Mouse (Mus musculus) urinary bladder, postnatal 0 days (tissue): ENCODE results near the gene Npw. TPM values are rescaled to one million over a fixed set of nuclear protein-coding genes. Genes with fewer than 3 reads are reported as not detected.

Experiments
- polyA plus RNA-seq: library from polyadenylated mRNA; unstranded; fragments of >200 nt; fragmentation: Nextera tagmentation; extraction: Ambion mirVana; gene quantifications from 2 replicates; pipeline ENCODE4 v1.2.1, GENCODE M21; 2015

Gene Npw
- polyA plus RNA-seq: not detected in 2 replicates

DNA sequence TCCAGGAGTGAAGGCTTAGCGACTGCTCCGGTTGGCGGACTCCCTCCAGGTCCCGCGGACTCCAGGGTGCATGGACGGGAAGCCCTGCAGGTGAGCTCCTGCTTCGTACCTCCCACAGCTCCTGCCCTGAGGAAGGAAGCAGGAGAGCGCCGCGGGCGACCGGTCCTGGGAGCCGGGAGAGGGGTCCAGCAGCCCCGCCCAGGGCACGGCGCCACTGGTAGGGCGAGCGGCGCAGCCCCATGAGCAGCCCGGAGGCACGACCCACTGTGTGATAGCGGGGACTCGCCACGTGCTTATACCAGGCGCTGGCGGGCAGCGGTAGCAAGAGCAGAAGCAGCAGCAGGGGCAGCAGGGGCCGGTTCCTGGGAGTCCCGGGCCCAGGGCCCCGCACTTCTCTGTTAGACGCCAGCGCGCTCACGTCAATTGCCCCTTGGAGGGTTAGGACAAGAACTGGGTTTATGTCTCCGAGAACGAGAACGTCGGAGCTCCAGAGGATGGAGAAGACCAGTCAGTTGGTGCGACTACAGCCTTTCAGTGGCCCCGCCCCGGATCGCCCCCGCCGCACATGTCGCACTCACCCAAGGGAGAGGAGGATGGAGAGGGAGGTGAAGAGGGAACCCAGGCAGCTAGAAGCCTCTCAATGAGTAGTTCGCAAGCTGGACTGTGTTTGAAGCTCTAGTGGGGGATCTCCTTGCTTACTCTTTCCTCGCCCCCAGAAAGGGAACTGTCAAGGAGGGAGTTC, at the start of gene Npw:
TSS of gene Npw (minus strand) at position 441 of the 742 bp plus-strand sequence.

DNA sequence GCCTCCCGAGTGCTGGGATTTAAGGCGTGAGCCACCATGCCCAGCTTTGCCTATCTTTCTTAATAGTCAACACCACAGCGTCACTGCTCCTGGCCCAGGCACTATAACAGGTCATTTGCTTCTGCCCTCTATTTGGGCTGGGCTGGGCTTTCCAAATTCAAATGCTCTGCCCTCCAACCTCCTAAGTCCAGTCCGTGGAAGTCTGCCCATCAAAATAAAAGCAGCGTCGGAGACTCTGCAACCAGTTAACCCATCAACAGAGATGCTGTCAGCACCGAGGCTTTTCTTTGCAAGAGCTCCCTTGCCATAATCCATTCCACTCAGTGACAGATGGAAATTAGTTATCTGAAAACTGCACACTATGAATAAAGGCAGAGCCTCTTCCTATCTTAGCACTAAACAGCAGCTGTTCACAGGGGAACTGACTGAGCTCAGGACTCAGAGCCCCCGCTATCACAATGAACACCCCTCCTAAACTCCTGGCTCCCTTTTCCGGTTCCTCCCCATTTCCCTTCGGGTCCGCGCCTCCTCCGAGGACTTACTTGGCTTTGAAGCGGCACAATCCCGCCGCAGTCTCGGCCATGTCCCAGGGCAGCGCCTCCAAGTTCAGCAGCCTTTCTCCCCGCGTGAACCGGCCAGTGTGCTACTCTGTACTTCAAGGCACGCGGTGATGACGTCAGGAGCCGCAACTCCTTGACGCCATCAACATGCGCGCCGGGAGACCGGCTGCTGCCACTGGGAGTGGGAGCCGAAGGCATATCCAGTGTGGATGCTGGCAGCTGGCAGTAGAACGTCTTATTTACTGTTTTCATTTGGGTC, 48.9 kb upstream of the Npw start, which contains the start of gene Tbl3:
TSS of gene Tbl3 (minus strand) at position 679 of the 819 bp plus-strand sequence.

DNA sequence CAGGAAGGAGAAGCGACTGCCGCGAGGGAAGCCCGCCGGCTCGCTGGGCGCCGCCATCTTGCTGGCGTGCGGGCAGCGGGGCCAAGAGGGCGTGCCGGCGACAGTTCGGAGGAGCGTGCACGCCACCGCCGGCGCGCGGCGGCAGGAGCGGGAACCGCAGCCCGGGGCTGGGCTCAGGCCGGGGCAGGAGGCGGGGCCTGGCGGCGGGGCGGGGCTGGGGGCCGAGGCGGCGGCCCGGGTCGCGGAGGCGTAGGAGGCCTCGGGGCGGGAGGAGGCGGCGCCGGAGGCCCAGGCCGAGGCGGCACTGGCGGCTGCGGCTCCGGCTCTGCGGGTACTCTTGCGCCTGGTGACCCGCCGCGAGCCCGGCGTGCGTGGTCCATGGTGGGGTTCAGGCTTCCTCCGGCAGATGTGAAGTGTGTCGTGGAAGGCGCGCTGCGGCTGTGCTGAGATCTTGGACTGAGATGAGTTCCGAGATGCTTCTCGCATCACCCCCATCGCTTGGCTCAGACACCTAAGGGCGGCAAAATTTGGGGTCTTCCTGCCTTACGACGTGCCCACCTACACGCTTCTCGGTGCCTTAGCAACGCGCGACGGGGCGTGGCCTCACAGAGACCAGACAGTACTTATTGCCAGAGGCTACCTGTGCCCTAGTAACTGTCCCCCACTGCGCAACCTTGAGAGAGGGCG, 37.9 kb upstream of the Npw start, which contains the start of the genes Gfer and Noxo1:
TSS of gene Gfer (minus strand) at position 146 of the 687 bp plus-strand sequence.
TSS of gene Noxo1 (plus strand) at position 224 of the 687 bp plus-strand sequence.

DNA sequence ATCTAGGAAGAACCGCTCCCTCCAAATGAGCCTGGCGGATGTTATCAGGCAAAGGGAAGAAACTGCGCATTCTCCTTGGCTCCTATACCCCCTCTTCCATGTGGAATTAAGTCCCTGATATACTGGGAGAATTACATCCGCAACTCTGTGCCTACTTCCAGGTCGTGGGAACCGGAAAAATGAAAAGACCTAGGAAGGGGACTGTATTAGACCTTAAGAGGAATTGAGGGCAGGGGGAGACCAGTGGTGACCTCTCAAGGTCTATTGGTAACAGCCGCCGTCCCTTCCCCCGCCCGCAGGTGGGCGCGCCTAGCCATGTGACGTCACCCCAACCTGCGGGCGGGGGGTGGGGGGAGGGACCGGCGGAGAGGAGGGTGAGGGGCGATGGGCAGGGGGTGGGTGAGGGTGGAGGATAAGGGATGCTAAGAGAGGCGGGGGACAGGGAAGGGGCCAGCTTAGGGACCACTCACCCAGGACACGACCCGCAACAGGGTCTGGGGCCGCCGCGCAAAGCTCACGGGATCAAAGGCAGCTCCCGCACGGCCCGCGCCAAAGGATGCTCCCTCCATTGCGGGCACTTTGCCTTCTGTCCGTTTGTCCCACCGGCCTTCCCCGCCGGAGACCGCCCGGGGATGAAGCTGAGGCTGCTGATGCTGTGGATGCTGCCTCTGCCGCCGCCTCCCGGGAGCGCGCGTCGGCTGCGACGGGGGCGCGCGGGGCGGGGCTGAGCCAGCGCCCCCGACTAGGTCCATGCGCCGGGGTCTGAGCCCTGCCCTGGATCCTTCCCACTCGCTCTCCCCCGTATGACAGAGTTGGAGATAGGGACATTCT, 31.2 kb upstream of the Npw start, which contains the start of gene Syngr3:
TSS of gene Syngr3 (minus strand) at position 705 of the 831 bp plus-strand sequence.

DNA sequence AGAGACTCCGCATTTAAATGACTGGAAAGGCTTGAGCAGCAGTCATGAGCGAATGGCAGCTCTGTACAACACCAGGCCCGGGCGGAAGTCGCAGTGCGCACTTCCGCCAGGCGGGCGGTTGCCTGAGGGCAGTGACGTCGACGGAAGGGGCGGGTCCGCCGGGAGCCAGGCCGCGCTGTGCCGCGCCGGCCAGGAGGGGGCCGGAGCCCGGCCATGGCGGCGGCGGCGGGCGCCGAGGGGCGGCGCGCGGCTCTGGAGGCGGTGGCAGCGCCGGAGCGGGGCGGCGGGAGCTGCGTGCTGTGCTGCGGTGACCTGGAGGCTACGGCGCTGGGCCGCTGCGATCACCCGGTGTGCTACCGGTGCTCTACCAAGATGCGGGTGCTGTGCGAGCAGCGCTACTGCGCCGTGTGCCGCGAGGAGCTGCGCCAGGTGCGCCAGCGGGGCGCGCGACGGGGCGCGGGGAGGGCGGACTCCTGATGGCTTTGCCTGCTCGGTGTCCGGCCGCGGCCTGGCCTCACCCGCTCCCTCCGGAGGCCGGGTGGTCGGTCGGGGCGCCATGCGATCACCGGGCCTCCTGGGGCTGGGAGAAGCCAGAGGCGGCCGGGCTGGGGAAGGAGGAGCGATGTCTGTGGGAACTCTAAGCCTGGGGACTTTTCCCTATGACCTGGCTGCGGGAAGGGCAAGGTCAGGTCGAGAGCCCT, 11.4 kb upstream of the Npw start, which contains the start of gene Zfp598:
TSS of gene Zfp598 (plus strand) at position 143 of the 701 bp plus-strand sequence.

DNA sequence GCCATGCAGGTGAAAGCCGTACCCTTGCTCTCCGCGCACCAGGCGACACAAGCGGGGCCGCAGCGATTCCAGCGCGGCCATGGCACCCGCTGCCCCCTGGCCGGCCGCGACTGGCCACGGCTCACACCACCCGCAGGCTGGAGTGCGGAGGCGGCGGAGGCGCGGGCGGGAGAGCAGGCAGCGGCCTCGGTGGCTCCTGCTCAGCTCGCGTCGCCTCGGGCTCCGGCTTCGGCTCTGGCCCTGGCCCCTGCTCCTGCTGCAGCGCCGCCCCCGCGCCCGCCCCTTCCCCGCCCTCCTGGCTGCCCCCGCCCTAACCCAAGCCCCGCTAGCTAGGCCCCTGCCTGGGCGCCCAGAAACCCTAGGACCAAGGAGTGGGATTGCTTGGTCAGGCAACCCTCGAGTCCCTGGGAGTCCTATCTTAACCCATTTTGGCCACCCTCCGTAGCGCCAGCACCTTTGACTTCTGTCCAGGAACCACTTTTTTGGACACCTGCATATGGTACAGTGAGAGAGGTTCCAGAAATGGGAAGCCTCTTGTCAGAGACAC, 8.1 kb downstream of the Npw start, which contains the start of gene Slc9a3r2:
TSS of gene Slc9a3r2 (minus strand) at position 258 of the 547 bp plus-strand sequence.

DNA sequence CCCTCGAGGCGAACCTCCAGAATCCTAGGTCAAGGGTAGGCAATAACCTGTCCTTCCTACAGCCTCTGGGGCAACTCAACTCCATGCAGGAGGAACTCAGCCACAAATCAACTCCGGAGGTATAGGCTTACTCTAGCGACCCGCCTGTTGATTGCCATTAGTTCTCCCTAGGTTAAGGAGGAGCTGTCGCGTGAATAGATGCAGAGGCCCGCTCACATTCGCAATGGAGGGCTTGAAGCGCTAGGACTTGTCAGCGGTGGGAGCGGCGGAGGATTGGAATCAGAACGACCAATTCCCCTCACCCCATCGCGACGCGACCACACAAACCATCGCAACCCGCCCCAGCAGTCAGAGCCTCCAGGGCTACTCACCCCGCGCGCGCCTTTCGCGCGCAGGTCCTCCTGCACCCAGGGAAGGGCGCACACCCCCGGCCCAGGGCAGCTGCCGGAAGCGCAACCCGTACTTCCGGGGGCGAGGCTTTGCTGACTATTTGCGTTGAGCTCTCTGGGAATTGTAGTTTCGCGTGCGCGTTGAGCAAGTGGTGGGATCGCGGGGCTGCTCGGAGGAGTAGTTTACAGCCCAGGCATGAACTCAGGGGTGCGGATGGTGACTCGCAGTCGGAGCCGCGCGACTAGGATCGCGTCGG, 26.0 kb downstream of the Npw start, which contains the start of the genes Tsc2 and Nthl1:
TSS of gene Tsc2 (minus strand) at position 464 of the 646 bp plus-strand sequence.
TSS of gene Nthl1 (plus strand) at position 514 of the 646 bp plus-strand sequence.

Other genes with a start within 250 kb of the Npw start
- gene Rnps1, start 243.9 kb downstream of the Npw start, polyA plus RNA-seq: 112 and 119 TPM in 2 replicates
- gene Eci1, start 231.8 kb downstream of the Npw start, polyA plus RNA-seq: 102 and 104 TPM in 2 replicates
- 35.1 and 38.3 TPM in 2 replicates for gene Dnase1l2, start 215.4 kb downstream of the Npw start, polyA plus RNA-seq
- 17.7 and 19.5 TPM in 2 replicates for gene E4f1, start 188.1 kb downstream of the Npw start, polyA plus RNA-seq
- gene Pgp, start 188.1 kb downstream of the Npw start, polyA plus RNA-seq: 41.5 and 50.1 TPM in 2 replicates
- not detected in 2 replicates for gene Bricd5, start 184.6 kb downstream of the Npw start, polyA plus RNA-seq
- 11.2 and 13.5 TPM in 2 replicates for gene Mlst8, start 179.4 kb downstream of the Npw start, polyA plus RNA-seq
- gene Caskin1, start 169.9 kb downstream of the Npw start, polyA plus RNA-seq: 0.23 and 0.41 TPM in 2 replicates
- 50.4 and 54.8 TPM in 2 replicates for gene Traf7, start 130.5 kb downstream of the Npw start, polyA plus RNA-seq
- 2.2 and 2.6 TPM in 2 replicates for gene Rab26, start 124.2 kb downstream of the Npw start, polyA plus RNA-seq
- 28.6 and 36.5 TPM in 2 replicates for gene Pkd1, start 108.6 kb downstream of the Npw start, polyA plus RNA-seq
- gene Tsc2, start 25.8 kb downstream of the Npw start, polyA plus RNA-seq: 216 and 218 TPM in 2 replicates
- gene Nthl1, start 25.8 kb downstream of the Npw start, polyA plus RNA-seq: 9.8 and 11.3 TPM in 2 replicates
- 33.6 and 38.2 TPM in 2 replicates for gene Slc9a3r2, start 8.1 kb downstream of the Npw start, polyA plus RNA-seq
- 10.0 and 11.2 TPM in 2 replicates for gene Zfp598, start 11.2 kb upstream of the Npw start, polyA plus RNA-seq
- gene Syngr3, start 31.5 kb upstream of the Npw start, polyA plus RNA-seq: 0.08 and 0.41 TPM in 2 replicates
- 28.0 and 29.7 TPM in 2 replicates for gene Gfer, start 37.7 kb upstream of the Npw start, polyA plus RNA-seq
- gene Noxo1, start 37.8 kb upstream of the Npw start, polyA plus RNA-seq: 1.4 and 2.0 TPM in 2 replicates
- gene Tbl3, start 49.2 kb upstream of the Npw start, polyA plus RNA-seq: 31.4 and 34.7 TPM in 2 replicates
- 0.24 TPM in 1 of 2 replicates, not detected in the other for gene Rnf151, start 59.6 kb upstream of the Npw start, polyA plus RNA-seq
- gene Rps2, start 59.7 kb upstream of the Npw start, polyA plus RNA-seq: 1,136 and 1,298 TPM in 2 replicates
- 218 and 232 TPM in 2 replicates for gene Ndufb10, start 66.0 kb upstream of the Npw start, polyA plus RNA-seq
- 0.16 and 0.19 TPM in 2 replicates for gene Rpl3l, start 69.4 kb upstream of the Npw start, polyA plus RNA-seq
- gene Msrb1, start 78.2 kb upstream of the Npw start, polyA plus RNA-seq: 203 and 213 TPM in 2 replicates
- gene Hs3st6, start 94.5 kb upstream of the Npw start, polyA plus RNA-seq: 0.25 and 0.64 TPM in 2 replicates
- 0.10 TPM in 1 of 2 replicates, not detected in the other for gene Meiob, start 145.8 kb upstream of the Npw start, polyA plus RNA-seq
- 44.1 and 47.3 TPM in 2 replicates for gene Hagh, start 181.7 kb upstream of the Npw start, polyA plus RNA-seq
- gene Fahd1, start 191.9 kb upstream of the Npw start, polyA plus RNA-seq: 16.1 and 17.5 TPM in 2 replicates
- 0.07 TPM in 1 of 2 replicates, not detected in the other for gene Igfals, start 207.5 kb upstream of the Npw start, polyA plus RNA-seq
- gene Nubp2, start 227.9 kb upstream of the Npw start, polyA plus RNA-seq: 31.8 and 37.9 TPM in 2 replicates
- 27.7 and 30.1 TPM in 2 replicates for gene Spsb3, start 228.2 kb upstream of the Npw start, polyA plus RNA-seq
- 18.3 and 18.8 TPM in 2 replicates for gene Eme2, start 236.6 kb upstream of the Npw start, polyA plus RNA-seq
- 83.6 and 88.7 TPM in 2 replicates for gene Mrps34, start 236.7 kb upstream of the Npw start, polyA plus RNA-seq
- gene Nme3, start 238.0 kb upstream of the Npw start, polyA plus RNA-seq: 35.4 and 36.2 TPM in 2 replicates